Mouse (Mus musculus) thymus, adult 2 months (tissue): Measurements from ENCODE around the gene Mcat.

Experiments used
- CTCF ChIP-seq: fragments of 200-500 bp; IDR thresholded peaks from 2 replicates; pipeline ENCODE4 v1.5.1; 2012; ENCODE audit warnings: mild to moderate bottlenecking, control low read depth, low read length, moderate library complexity, borderline replicate concordance; ENCODE audit not compliant: control insufficient read depth, poor library complexity, insufficient read depth; ENCODE audit errors: extremely low read depth
- POLR2A ChIP-seq: fragments of 200-500 bp; IDR thresholded peaks from 2 replicates; pipeline ENCODE4 v1.6.1; 2012; ENCODE audit warnings: mild to moderate bottlenecking, low read length, control low read depth, moderate library complexity; ENCODE audit not compliant: control insufficient read depth, poor library complexity, insufficient read depth; ENCODE audit errors: extremely low read depth

- TF ChIP-seq POLR2A (no peak), CTCF (no peak)
Observed at GRCm38 (mm10) chr15:83541647-83542287, 21.8 kb downstream of the Mcat start.
